Mouse (Mus musculus): ENCODE results near the gene Cpa1.

GRCm38 (mm10) chr6:30643694-30644460 lies 4.9 kb downstream of the Cpa1 start:
- no peak for TF ChIP-seq CTCF (IDR thresholded peaks at IDR 0.05; ENCODE audit: low read depth, low read length)
- no peak for TF ChIP-seq POLR2AphosphoS5 (IDR thresholded peaks at IDR 0.05; ENCODE audit: insufficient replicate concordance, low read depth, low read length)

All from G1E (cell line).